Mouse (Mus musculus) MEL (cell line): ENCODE measurements around the gene Fam171a2.

Source experiments
- BHLHE40 ChIP-seq: IDR thresholded peaks from 2 replicates; pipeline ENCODE4 v1.6.1; 2012; ENCODE audit warnings: low read depth, mild to moderate bottlenecking, inconsistent platforms, low read length, improper control_type of control experiment, borderline replicate concordance
- CTCF ChIP-seq, 3 experiments: IDR thresholded peaks in 2 of 3; conservative IDR thresholded peaks in 1 of 3; 2 replicates each; pipeline ENCODE4 v1.5.1; 2011 to 2012; ENCODE audit warnings: low read length in 3 of 3, low read depth in 2 of 3, mild to moderate bottlenecking in 2 of 3, improper control_type of control experiment in 1 of 3, inconsistent platforms in 1 of 3, mixed read lengths in 1 of 3, moderate library complexity in 1 of 3; ENCODE audit not compliant: control insufficient read depth in 1 of 3, insufficient read depth in 1 of 3, poor library complexity in 1 of 3, severe bottlenecking in 1 of 3
- GATA1 ChIP-seq: IDR thresholded peaks from 2 replicates; pipeline ENCODE4 v1.6.1; 2011; ENCODE audit warnings: low read depth, low read length, improper control_type of control experiment
- HCFC1 ChIP-seq: IDR thresholded peaks from 2 replicates; pipeline ENCODE4 v1.6.1; 2012; ENCODE audit warnings: low read depth, mild to moderate bottlenecking, inconsistent platforms, low read length, improper control_type of control experiment, moderate library complexity
- MAFK ChIP-seq: IDR thresholded peaks from 2 replicates; pipeline ENCODE4 v1.6.1; 2011; ENCODE audit warnings: low read depth, mild to moderate bottlenecking, low read length, improper control_type of control experiment, borderline replicate concordance

DNA sequence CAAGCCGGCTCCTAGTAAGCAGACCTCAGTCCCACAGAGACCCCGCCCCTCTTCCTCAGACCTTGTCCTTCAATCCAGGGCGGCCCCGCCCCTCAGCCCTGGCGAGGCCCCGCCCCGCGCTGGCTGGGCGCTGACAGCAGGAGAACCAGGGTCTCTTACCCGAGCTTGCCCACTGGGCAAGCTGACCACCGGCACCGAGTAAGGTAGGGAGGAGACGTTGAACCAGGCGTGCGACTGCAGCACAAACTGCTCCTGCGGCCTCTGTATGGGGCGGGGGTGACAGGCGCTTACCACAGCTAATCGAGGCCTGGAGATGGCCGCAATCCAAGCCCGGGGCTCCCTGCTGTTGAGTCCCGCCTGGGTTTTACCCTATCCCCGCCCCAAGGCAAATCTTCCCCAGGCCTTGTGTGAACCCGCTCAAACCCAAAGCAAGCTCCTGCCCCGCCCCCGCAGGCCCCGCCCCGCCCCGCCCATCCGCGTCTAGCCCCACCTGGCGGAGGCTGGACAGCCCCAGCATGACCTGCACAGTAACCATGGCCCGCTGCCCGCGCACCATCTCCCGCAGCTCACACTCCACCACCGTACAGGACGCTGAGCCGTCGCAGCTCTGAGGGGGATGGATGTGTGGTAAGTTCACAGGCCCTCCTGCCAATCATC is 8.4 kb upstream of the Fam171a2 start:
- peak; percentile 38; the same call in 1 of the 2 replicates for TF ChIP-seq HCFC1
- TF ChIP-seq GATA1, result no peak
- no peak for TF ChIP-seq MAFK
- no peak for TF ChIP-seq BHLHE40
- TF ChIP-seq CTCF (IDR thresholded peaks at IDR 0.05 in 2 of 3, conservative IDR thresholded peaks at IDR 0.05 in 1 of 3; ENCODE audit: control insufficient read depth in 1 of 3, insufficient read depth in 1 of 3, low read depth in 2 of 3, low read length in 3 of 3, poor library complexity in 1 of 3, severe bottlenecking in 1 of 3), result peak in 2 of 3 experiments; percentile 31 to 70; a peak in 4 of 6 replicates
